Mouse (Mus musculus) stomach, adult 2 months (tissue): ENCODE results near the gene Epha4. TPM values are rescaled to one million over a fixed set of nuclear protein-coding genes. Genes with fewer than 3 reads are reported as not detected.

Experiments
- polyA plus RNA-seq: library from polyadenylated mRNA; depleted of rRNA; stranded (reverse); fragments of >200 nt; gene quantifications from 2 replicates; pipeline ENCODE4 v1.2.3, GENCODE M21; 2012; rRNA removed

The Epha4 gene
- 0.30 and 1.2 TPM in 2 replicates for polyA plus RNA-seq

GRCm38 (mm10) chr1:77514963-77515650 lies at the start of gene Epha4:
Gene Epha4 (minus strand): TSS chr1:77515088.

